Mouse (Mus musculus): Measurements from ENCODE around the gene Pgbd5. TPM values are rescaled to one million over a fixed set of nuclear protein-coding genes. Genes with fewer than 3 reads are reported as not detected.
"Not testable (repeated sequence)": the region's sequence is repeated elsewhere in the genome, so short reads cannot be mapped to it uniquely, and the experiment has no call there.

The Pgbd5 gene
- polyA plus RNA-seq, 1 experiment from 2014 or later, result 9.9 TPM

- no peak for ATAC-seq (replicated peaks)
- H3K9me3 ChIP-seq, result no peaks in the 10 kb centered on the region
- H3K4me2 ChIP-seq (replicated peaks), result no peak overlapping the region
- 0 out of 2 replicates have a peak, but pooled peaks cover 3% of the 10 kb centered on the region for H3K4me1 ChIP-seq
- no peak overlapping the region for H3K4me3 ChIP-seq
- H3K27me3 ChIP-seq, result no peaks in the 10 kb centered on the region
- WGBS, result 72% methylated on average over 3 of the region's 3 CpGs
- H3K27ac ChIP-seq (replicated peaks), result no peak overlapping the region
- H3K36me3 ChIP-seq, result no peaks in the 10 kb centered on the region
- H3K9ac ChIP-seq (replicated peaks), result no peak overlapping the region
Measured at GRCm38 (mm10) chr8:124455359-124455758, 15.9 kb upstream of the Pgbd5 start.

DNA sequence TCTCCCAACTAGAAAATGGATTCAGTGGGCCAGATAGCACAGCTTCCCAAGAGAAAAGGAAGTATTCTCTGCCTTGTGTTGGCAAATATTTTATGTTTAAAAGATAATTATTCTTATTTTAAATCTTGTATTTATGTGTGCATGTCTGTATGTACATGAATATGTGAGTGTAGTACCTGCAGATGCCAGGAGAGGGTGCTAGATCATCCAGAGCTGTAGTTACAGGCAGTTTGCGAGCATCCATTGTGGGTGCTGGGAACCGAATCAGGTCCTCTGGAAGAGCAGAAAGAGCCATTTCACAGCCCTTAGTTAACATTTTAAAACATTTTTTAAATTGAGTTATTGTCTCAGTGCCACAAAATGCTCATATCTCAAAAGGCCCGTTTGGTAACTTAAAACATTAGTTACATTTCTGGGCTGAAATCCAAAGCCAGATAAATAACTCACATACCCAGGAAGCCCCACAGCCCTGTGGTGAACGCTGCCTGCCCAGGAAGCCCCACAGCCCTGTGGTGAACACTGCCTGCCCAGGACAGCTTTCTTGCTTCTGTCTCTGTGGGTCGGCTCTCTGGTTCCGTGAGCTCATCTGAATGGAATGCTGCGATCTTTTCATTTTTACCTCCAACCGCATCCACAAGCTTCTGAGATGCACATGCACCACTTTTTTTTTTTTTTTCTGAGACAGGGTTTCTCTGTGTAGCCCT lies 10.9 kb upstream of the Pgbd5 start:
- H3K4me3 ChIP-seq, result no peak overlapping the region
- H3K9me3 ChIP-seq, result no peaks in the 10 kb centered on the region
- 92% methylated on average over 8 of the region's 8 CpGs for WGBS
- no peaks in the 10 kb centered on the region for H3K36me3 ChIP-seq
- no peak overlapping the region for H3K9ac ChIP-seq (replicated peaks)
- H3K4me2 ChIP-seq (replicated peaks), result no peak overlapping the region
- no peak overlapping the region for H3K27ac ChIP-seq (replicated peaks)
- ATAC-seq (replicated peaks), result no peak
- H3K4me1 ChIP-seq, result 0 out of 2 replicates have a peak, but pooled peaks cover 8% of the 10 kb centered on the region
- H3K27me3 ChIP-seq, result no peaks in the 10 kb centered on the region

DNA sequence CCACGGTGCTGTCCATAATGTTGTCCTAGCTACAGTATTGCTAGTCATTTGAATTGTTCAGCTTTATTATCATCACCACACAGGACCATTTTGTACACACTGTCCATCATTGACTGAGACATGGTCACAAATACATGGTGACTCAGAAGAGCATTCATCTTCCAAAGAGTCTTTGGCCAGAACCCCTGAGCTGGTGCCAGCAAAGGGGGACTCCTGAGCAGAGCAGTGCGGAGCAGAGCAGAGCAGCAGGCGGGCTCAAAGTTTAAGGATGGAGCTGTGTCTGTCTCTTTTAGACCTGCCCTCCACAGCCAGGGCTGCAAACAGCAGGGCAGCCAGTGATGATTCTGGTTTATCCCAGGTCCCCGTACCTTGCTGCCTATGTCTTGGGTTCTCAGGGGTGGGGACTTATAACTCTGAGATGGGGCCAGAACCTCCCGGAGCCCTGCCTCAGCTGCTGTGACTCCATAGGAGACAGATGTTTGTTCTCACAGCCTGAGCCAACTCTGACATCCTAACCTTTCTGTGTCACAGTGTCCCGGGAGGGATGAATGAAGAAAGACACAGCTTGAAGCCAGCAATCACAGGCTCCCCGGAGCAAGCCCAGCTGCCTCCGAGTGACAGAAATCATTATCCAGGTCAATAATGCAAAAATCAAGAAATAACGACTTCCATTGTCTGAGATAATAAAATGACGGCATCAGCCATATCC lies 9.7 kb upstream of the Pgbd5 start:
- H3K9ac ChIP-seq (replicated peaks), result no peak overlapping the region
- no peak overlapping the region for H3K4me2 ChIP-seq (replicated peaks)
- H3K4me1 ChIP-seq, result 0 out of 2 replicates have a peak, but pooled peaks cover 8% of the 10 kb centered on the region
- ATAC-seq (replicated peaks), result no peak
- H3K4me3 ChIP-seq, result no peak overlapping the region
- 28% methylated on average over 10 of the region's 10 CpGs for WGBS
- no peaks in the 10 kb centered on the region for H3K27me3 ChIP-seq
- H3K36me3 ChIP-seq, result no peaks in the 10 kb centered on the region
- H3K9me3 ChIP-seq, result no peaks in the 10 kb centered on the region
- H3K27ac ChIP-seq (replicated peaks), result no peak overlapping the region

- ATAC-seq (replicated peaks), result no peak
- no peak overlapping the region for H3K9ac ChIP-seq (replicated peaks)
- WGBS, result 11% methylated on average over 4 of the region's 4 CpGs
Measured at GRCm38 (mm10) chr8:124436741-124437140, 2.7 kb downstream of the Pgbd5 start.

DNA sequence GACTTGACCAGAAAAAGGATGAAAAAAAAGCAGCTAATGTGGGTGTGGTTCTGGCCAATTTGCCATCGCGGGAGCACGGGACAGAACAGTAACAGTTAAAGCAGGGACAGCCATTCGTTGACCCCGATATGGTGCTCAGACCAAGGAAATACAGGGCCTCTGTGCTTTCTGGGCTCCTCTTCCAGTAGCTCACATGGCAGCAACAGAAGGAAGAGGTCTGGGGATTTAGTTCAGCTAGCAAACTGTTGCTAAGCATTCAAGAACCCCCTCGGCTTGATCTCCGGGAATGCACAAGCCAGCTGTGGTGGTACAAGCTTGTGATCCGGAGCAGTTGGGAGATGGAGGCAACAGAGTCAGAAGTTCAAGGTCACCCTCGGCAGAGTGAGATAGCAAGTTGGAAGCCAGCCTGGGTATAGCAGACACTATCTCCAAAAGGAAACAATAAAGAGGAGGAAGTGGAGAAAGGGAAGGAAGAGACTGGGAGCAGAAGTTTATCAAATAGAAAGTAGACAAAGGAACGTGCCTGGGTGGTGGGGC lies 3.7 kb downstream of the Pgbd5 start:
- 55% methylated on average over 10 of the region's 10 CpGs for WGBS
- Histone ChIP-seq H3K36me3 (no peaks in the 10 kb centered on the region), H3K27ac (replicated peaks) (no peak overlapping the region), H3K4me2 (replicated peaks) (no peak overlapping the region), H3K27me3 (no peaks in the 10 kb centered on the region; the same call in 1 of the 2 replicates), H3K4me1 (peaks cover 37% of the 10 kb centered on the region), H3K9ac (replicated peaks) (no peak overlapping the region), H3K4me3 (no peak overlapping the region), H3K9me3 (no peaks in the 10 kb centered on the region)
- ATAC-seq (replicated peaks), result no peak

More at GRCm38 (mm10) chr8:124436741-124437140, 2.7 kb downstream of the Pgbd5 start:
- Histone ChIP-seq H3K36me3 (no peaks in the 10 kb centered on the region), H3K9me3 (no peaks in the 10 kb centered on the region), H3K27ac (replicated peaks) (no peak overlapping the region), H3K4me3 (no peak overlapping the region), H3K27me3 (no peaks in the 10 kb centered on the region; the same call in 1 of the 2 replicates), H3K4me2 (replicated peaks) (no peak overlapping the region), H3K4me1 (peaks cover 28% of the 10 kb centered on the region)

GRCm38 (mm10) chr8:124435170-124435569 lies 4.3 kb downstream of the Pgbd5 start:
- H3K4me1 ChIP-seq, result peaks cover 40% of the 10 kb centered on the region
- no peak for ATAC-seq (replicated peaks)
- H3K27me3 ChIP-seq, result no peaks in the 10 kb centered on the region; the same call in 1 of the 2 replicates
- 0 out of 2 replicates have a peak overlapping the region, but pooled peaks have one; percentile 5 for H3K27ac ChIP-seq (replicated peaks)
- 50% methylated on average over 4 of the region's 4 CpGs for WGBS
- H3K4me2 ChIP-seq (replicated peaks), result peak overlapping the region; percentile 93
- H3K36me3 ChIP-seq, result no peaks in the 10 kb centered on the region
- H3K9ac ChIP-seq (replicated peaks), result no peak overlapping the region; the same call in 1 of the 2 replicates
- H3K9me3 ChIP-seq, result no peaks in the 10 kb centered on the region
- peak overlapping the region; percentile 81; the same call in 1 of the 2 replicates for H3K4me3 ChIP-seq

DNA sequence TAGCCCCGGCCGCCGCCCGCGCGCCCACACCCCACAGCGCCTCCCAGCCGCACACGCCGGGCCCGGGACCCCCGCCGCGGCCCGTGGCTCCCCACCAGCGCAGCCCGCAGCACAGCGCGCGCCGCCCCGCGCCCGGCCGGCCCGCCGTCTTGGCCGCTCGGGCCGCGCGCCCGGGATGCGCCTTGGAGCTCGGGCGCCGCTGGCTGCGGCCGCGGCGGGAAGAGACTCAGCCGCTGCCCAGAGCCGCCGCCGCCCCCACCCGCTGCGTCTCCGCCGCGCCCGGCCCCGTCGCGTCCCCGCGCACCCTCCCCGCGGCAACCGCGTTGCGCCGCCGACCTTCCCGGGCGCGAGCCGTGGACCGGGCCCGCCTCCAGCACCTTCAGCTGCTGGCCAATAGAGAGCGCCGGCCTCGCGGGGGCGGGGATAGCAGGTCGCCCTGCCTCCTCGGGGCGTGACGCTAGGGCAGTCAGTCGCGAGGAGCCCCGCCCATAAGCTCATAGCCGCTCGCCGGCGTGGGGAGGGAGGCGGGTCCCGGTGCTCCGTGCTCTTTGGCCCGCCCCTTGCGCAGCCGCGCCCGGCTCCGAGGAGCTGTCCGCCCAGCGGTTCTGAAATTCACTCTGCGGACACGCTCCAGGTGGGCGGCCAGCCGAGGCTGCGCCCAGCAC lies 5.2 kb downstream of the Pgbd5 start:
- Histone ChIP-seq H3K9me3 (no peaks in the 10 kb centered on the region), H3K4me1 (peaks cover 47% of the 10 kb centered on the region)
- peak; percentile 96 for ATAC-seq (replicated peaks)

GRCm38 (mm10) chr8:124433451-124434125 lies 5.9 kb downstream of the Pgbd5 start:
- Histone ChIP-seq H3K4me2 (replicated peaks) (peak overlapping the region; percentile 93), H3K27ac (replicated peaks) (peak overlapping the region; percentile 36; the same call in 1 of the 2 replicates), H3K4me3 (peak overlapping the region; percentile 81), H3K27me3 (no peaks in the 10 kb centered on the region; the same call in 1 of the 2 replicates), H3K36me3 (no peaks in the 10 kb centered on the region), H3K4me1 (peaks cover 49% of the 10 kb centered on the region), H3K9me3 (no peaks in the 10 kb centered on the region), H3K9ac (replicated peaks) (peak overlapping the region; percentile 66)
- ATAC-seq (replicated peaks), result peak; percentile 47
- 1% methylated on average over 55 of the region's 56 CpGs for WGBS

More for the DNA sequence above, 5.2 kb downstream of the Pgbd5 start:
- H3K4me3 ChIP-seq, result peak overlapping the region; percentile 81
- H3K27ac ChIP-seq (replicated peaks), result peak overlapping the region; percentile 36; the same call in 1 of the 2 replicates
- peak overlapping the region; percentile 66 for H3K9ac ChIP-seq (replicated peaks)
- WGBS, result under 1% methylated on average over 87 of the region's 101 CpGs
- peak overlapping the region; percentile 93 for H3K4me2 ChIP-seq (replicated peaks)
- no peaks in the 10 kb centered on the region for H3K36me3 ChIP-seq
- no peaks in the 10 kb centered on the region; the same call in 1 of the 2 replicates for H3K27me3 ChIP-seq

DNA sequence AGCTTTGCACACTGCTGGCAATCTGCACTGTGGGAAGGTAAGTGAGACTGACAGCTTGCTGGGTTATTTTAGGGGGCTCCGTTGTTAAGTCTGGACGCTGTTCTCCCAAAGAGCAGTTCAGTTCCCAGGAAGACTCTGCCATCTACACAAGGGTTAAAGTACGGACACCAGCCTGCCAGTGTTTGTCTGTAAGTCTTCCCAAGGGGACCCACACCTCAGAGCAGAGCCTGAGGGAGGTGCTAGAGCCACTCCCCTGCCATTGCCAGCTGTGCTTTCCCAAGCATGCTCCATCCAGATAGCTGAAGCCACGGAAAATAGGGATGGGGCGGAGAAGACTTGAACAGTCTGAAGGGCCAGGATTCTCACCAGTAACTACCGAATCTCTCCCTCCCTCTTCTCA lies 8.6 kb downstream of the Pgbd5 start:
- H3K9ac ChIP-seq (replicated peaks), result 0 out of 2 replicates have a peak overlapping the region, but pooled peaks have one; percentile 22
- H3K36me3 ChIP-seq, result no peaks in the 10 kb centered on the region
- H3K4me1 ChIP-seq, result peaks cover 49% of the 10 kb centered on the region
- H3K27ac ChIP-seq (replicated peaks), result no peak overlapping the region
- H3K9me3 ChIP-seq, result no peaks in the 10 kb centered on the region
- ATAC-seq (replicated peaks), result no peak
- 63% methylated on average over 6 of the region's 6 CpGs for WGBS
- H3K27me3 ChIP-seq, result no peaks in the 10 kb centered on the region; the same call in 1 of the 2 replicates
- H3K4me3 ChIP-seq, result no peak overlapping the region
- H3K4me2 ChIP-seq (replicated peaks), result peak overlapping the region; percentile 13; the same call in 1 of the 2 replicates

DNA sequence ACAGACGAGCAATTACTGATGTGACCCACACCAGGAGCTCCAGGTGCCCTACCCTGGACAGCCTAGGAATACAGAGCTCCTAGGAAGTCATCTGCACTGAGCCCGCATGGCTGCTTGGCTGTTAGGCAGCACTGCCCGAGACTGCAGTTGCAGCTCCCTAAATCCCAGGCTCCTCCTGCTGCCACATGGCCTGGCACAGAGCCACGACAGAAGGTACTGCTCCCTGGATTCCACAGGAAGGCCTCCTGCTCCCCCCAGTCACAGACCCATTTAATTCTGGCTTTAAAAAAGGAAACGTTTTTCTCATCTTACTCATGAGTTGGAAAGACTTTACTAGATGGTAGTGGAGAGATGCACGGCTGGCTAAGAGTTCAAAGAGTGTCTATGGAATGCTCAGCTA lies 10.0 kb downstream of the Pgbd5 start:
- Histone ChIP-seq H3K4me2 (replicated peaks) (no peak overlapping the region), H3K4me3 (no peak overlapping the region), H3K27ac (replicated peaks) (no peak overlapping the region), H3K36me3 (no peaks in the 10 kb centered on the region), H3K9me3 (no peaks in the 10 kb centered on the region), H3K27me3 (no peaks in the 10 kb centered on the region; the same call in 1 of the 2 replicates), H3K9ac (replicated peaks) (no peak overlapping the region), H3K4me1 (peaks cover 42% of the 10 kb centered on the region)
- ATAC-seq (replicated peaks), result no peak
- 42% methylated on average over 6 of the region's 6 CpGs for WGBS

DNA sequence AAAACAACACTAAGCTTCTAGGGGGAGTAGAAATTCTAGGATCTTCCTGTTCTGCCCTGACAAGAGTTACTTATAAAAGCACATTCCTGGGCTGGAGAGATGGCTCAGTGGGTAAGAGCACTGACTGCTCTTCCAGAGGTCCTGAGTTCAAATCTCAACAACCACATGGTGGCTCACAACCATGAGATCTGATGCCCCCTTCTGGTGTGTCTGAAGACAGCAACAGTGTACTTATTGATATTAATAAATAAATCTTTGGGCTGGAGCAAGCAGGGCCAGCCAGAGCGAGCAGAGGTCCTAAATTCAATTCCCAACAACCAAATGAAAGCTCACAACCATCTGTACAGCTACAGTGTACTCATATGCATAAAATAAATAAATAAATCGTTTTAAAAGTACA lies 10.7 kb downstream of the Pgbd5 start:
- not testable (repeated sequence) for ATAC-seq (replicated peaks); H3K4me2 ChIP-seq (replicated peaks); H3K9me3 ChIP-seq; H3K36me3 ChIP-seq; H3K27ac ChIP-seq (replicated peaks); H3K9ac ChIP-seq (replicated peaks); H3K27me3 ChIP-seq; H3K4me3 ChIP-seq
- H3K4me1 ChIP-seq, result peaks cover 41% of the 10 kb centered on the region
- 69% methylated on average over 2 of the region's 2 CpGs for WGBS
